Mouse (Mus musculus): ENCODE measurements around the gene Madcam1.

GRCm38 (mm10) chr10:79712029-79712428 is 47.7 kb downstream of the Madcam1 start:
- TF ChIP-seq NANOG (IDR thresholded peaks at IDR 0.05; ENCODE audit: borderline replicate concordance, low read length): no peak
- TF ChIP-seq CTCF (conservative IDR thresholded peaks at IDR 0.05; ENCODE audit: low read length): peak; percentile 40
